Comparison of ENCODE assay signal across 15 mouse cellular contexts in the genomic region with DNA sequence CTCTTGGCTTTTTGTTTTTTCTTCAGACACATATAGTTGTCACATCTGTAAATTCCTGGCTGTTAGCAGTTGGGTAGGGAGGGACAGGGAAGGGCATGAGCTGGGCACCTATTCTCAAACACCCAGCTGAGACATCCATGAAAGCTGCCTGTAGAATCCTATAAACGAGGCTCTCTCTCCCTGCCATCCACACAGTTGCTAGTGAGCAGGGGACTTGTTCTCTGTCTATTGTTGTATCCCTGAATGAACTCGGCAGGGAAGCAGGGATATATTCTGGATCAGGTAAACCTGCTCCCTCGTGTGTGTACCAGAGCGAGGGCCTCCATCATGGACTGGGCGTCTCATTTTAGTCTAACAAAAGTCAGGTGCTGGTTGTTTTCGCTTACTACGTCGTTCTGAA.
DNase-seq lines count a peak whose midpoint lies in the region; ATAC-seq and TF ChIP-seq lines count a peak whose summit lies in the region.
"Had no signal": no experiment of that assay in that cellular context is flagged by ENCODE, and none has a peak within 500 bp of the region (broad histone marks: within the 10 kb centered on the region; RNA-seq: fewer than 3 reads in every experiment).

No protein-coding gene starts in this region.

- no peak for DNase-seq in forebrain, embryonic 10.5 days (ENCODE audit: extremely low spot score, low spot score)
- no peak for DNase-seq in forebrain, postnatal 0 days
- DNase-seq in intestine, embryonic 14.5 days (ENCODE audit: low spot score) = peak; percentile 49
- DNase-seq in gastrocnemius, adult 8-10 months (ENCODE audit: low spot score in 2 of 2) = no peak
- DNase-seq: adrenal gland, postnatal 25 days; cerebellum, adult 11 months; lung, postnatal 36 days; thymus, postnatal 14 days had no signal

- peaks cover 61% of the 10 kb centered on the region for H3K4me1 ChIP-seq in forebrain, embryonic 10.5 days
- H3K4me1 ChIP-seq in forebrain, postnatal 0 days (ENCODE audit: insufficient read depth) = no peaks in the 10 kb centered on the region
- H3K4me1 ChIP-seq in intestine, embryonic 14.5 days (replicated peaks; ENCODE audit: control insufficient read depth, insufficient read depth, low read length) = peaks cover 10% of the 10 kb centered on the region
- H3K4me1 ChIP-seq in intestine, embryonic 15.5 days (replicated peaks) = peaks cover 4% of the 10 kb centered on the region; the same call in 1 of the 2 replicates
- peaks cover 3% of the 10 kb centered on the region for H3K4me1 ChIP-seq in embryonic fibroblast, embryonic 13.5 days (ENCODE audit: control insufficient read depth, insufficient read depth, low read length)
- peaks cover 13% of the 10 kb centered on the region; the same call in 1 of the 2 replicates for H3K4me1 ChIP-seq in limb, embryonic 15.5 days
- H3K4me1 ChIP-seq: heart, embryonic 15.5 days; liver, embryonic 12.5 days had no signal

- TF ChIP-seq CTCF in forebrain, postnatal 0 days (IDR thresholded peaks at IDR 0.05; ENCODE audit: low read depth) = no peak
- no peak for TF ChIP-seq CTCF in embryonic fibroblast, embryonic 13.5 days (IDR thresholded peaks at IDR 0.05; ENCODE audit: borderline replicate concordance, insufficient read depth, low read length)

- H3K4me2 ChIP-seq in forebrain, postnatal 0 days (ENCODE audit: low read depth) = no peak overlapping the region
- no peak overlapping the region for H3K4me2 ChIP-seq in intestine, embryonic 14.5 days (ENCODE audit: low read length)
- no peak overlapping the region for H3K4me2 ChIP-seq in intestine, embryonic 15.5 days (replicated peaks)
- H3K4me2 ChIP-seq in limb, embryonic 15.5 days = no peak overlapping the region
- H3K4me2 ChIP-seq: heart, embryonic 15.5 days; kidney, embryonic 15.5 days; liver, embryonic 12.5 days had no signal

- no peaks in the 10 kb centered on the region for H3K9me3 ChIP-seq in forebrain, embryonic 10.5 days
- no peaks in the 10 kb centered on the region for H3K9me3 ChIP-seq in forebrain, postnatal 0 days (ENCODE audit: low read length)
- no peaks in the 10 kb centered on the region for H3K9me3 ChIP-seq in intestine, embryonic 14.5 days (ENCODE audit: control insufficient read depth, low read length)
- no peaks in the 10 kb centered on the region for H3K9me3 ChIP-seq in intestine, embryonic 15.5 days
- no peaks in the 10 kb centered on the region for H3K9me3 ChIP-seq in limb, embryonic 15.5 days
- H3K9me3 ChIP-seq: heart, embryonic 15.5 days; kidney, embryonic 15.5 days; liver, embryonic 12.5 days had no signal

- H3K36me3 ChIP-seq in forebrain, embryonic 10.5 days (replicated peaks) = no peaks in the 10 kb centered on the region
- no peaks in the 10 kb centered on the region for H3K36me3 ChIP-seq in forebrain, postnatal 0 days (ENCODE audit: insufficient read depth)
- no peaks in the 10 kb centered on the region for H3K36me3 ChIP-seq in intestine, embryonic 14.5 days (ENCODE audit: control insufficient read depth, insufficient read depth, low read length)
- H3K36me3 ChIP-seq in intestine, embryonic 15.5 days = no peaks in the 10 kb centered on the region
- H3K36me3 ChIP-seq in limb, embryonic 15.5 days = no peaks in the 10 kb centered on the region
- H3K36me3 ChIP-seq: heart, embryonic 15.5 days; kidney, embryonic 15.5 days; liver, embryonic 12.5 days had no signal

- WGBS in forebrain, embryonic 10.5 days = 52% methylated on average over 8 of the region's 8 CpGs
- WGBS in forebrain, postnatal 0 days = 44% methylated on average over 8 of the region's 8 CpGs
- WGBS in intestine, embryonic 14.5 days = 81% methylated on average over 8 of the region's 8 CpGs
- WGBS in intestine, embryonic 15.5 days = 80% methylated on average over 8 of the region's 8 CpGs
- WGBS in limb, embryonic 15.5 days = 72% methylated on average over 8 of the region's 8 CpGs

- no peak for ATAC-seq in forebrain, postnatal 0 days
- ATAC-seq in intestine, embryonic 14.5 days (replicated peaks; ENCODE audit: low FRiP score, low TSS enrichment, low read depth) = no peak
- ATAC-seq in intestine, embryonic 15.5 days = no peak
- ATAC-seq in limb, embryonic 15.5 days (ENCODE audit: insufficient number of reproducible peaks, low FRiP score, low TSS enrichment, low read depth) = no peak
- no peak for ATAC-seq in megakaryocyte-erythroid progenitor cell, adult 5-6 weeks (replicated peaks; ENCODE audit: low FRiP score, low TSS enrichment, poor library complexity, severe bottlenecking)
- ATAC-seq: liver, embryonic 12.5 days had no signal

- no peak overlapping the region for H3K9ac ChIP-seq in forebrain, postnatal 0 days
- no peak overlapping the region for H3K9ac ChIP-seq in intestine, embryonic 14.5 days (ENCODE audit: low read length)
- no peak overlapping the region for H3K9ac ChIP-seq in intestine, embryonic 15.5 days
- no peak overlapping the region for H3K9ac ChIP-seq in limb, embryonic 15.5 days
- H3K9ac ChIP-seq: heart, embryonic 15.5 days; kidney, embryonic 15.5 days; liver, embryonic 12.5 days had no signal

- H3K27ac ChIP-seq in forebrain, embryonic 10.5 days = peak overlapping the region; percentile 83
- H3K27ac ChIP-seq in forebrain, postnatal 0 days (ENCODE audit: low read depth, low read length) = no peak overlapping the region
- H3K27ac ChIP-seq in intestine, embryonic 14.5 days (ENCODE audit: low read depth) = no peak overlapping the region
- no peak overlapping the region for H3K27ac ChIP-seq in intestine, embryonic 15.5 days
- H3K27ac ChIP-seq in embryonic fibroblast, embryonic 13.5 days (ENCODE audit: insufficient read depth, low read length) = peak overlapping the region; percentile 67
- peak overlapping the region; percentile 54 for H3K27ac ChIP-seq in limb, embryonic 15.5 days
- H3K27ac ChIP-seq: heart, embryonic 15.5 days; kidney, embryonic 15.5 days; liver, embryonic 12.5 days had no signal

- H3K4me3 ChIP-seq in forebrain, embryonic 10.5 days = no peak overlapping the region
- no peak overlapping the region for H3K4me3 ChIP-seq in forebrain, postnatal 0 days (ENCODE audit: low read depth, low read length)
- H3K4me3 ChIP-seq in intestine, embryonic 14.5 days (ENCODE audit: low read depth, low read length) = no peak overlapping the region
- H3K4me3 ChIP-seq in intestine, embryonic 15.5 days (replicated peaks) = no peak overlapping the region
- H3K4me3 ChIP-seq in embryonic fibroblast, embryonic 13.5 days (ENCODE audit: insufficient read depth, low read length) = no peak overlapping the region
- H3K4me3 ChIP-seq in limb, embryonic 15.5 days = no peak overlapping the region
- H3K4me3 ChIP-seq: heart, embryonic 15.5 days; kidney, embryonic 15.5 days; liver, embryonic 12.5 days had no signal

- H3K27me3 ChIP-seq in forebrain, embryonic 10.5 days (ENCODE audit: poor library complexity, severe bottlenecking) = no peaks in the 10 kb centered on the region
- H3K27me3 ChIP-seq in forebrain, postnatal 0 days (ENCODE audit: insufficient read depth, low read length) = no peaks in the 10 kb centered on the region
- H3K27me3 ChIP-seq in intestine, embryonic 14.5 days (replicated peaks; ENCODE audit: control insufficient read depth, insufficient read depth, low read length) = no peaks in the 10 kb centered on the region
- H3K27me3 ChIP-seq in intestine, embryonic 15.5 days (replicated peaks) = no peaks in the 10 kb centered on the region
- no peaks in the 10 kb centered on the region for H3K27me3 ChIP-seq in limb, embryonic 15.5 days
- H3K27me3 ChIP-seq: heart, embryonic 15.5 days; kidney, embryonic 15.5 days; liver, embryonic 12.5 days had no signal

- no peak for TF ChIP-seq POLR2A in embryonic fibroblast, embryonic 13.5 days (IDR thresholded peaks at IDR 0.05; ENCODE audit: low read depth, low read length)

Comparison
In these comparisons a context has a peak if more than half of its experiments do, and no peak if none do; other contexts are left out.
1. H3K27ac ChIP-seq: peak in forebrain, embryonic 10.5 days (single experiment), embryonic fibroblast, embryonic 13.5 days (single experiment) and limb, embryonic 15.5 days (single experiment); none in forebrain, postnatal 0 days (single experiment), intestine, embryonic 14.5 days (single experiment) and intestine, embryonic 15.5 days (single experiment).